Mouse (Mus musculus) layer of hippocampus, postnatal 36 days (tissue): ENCODE measurements at regions not wholly inside any gene's neighbourhood (a gene's known extent, or its start where the extent isn't known, plus 50 kb on each side); places are given as distances from the start of the nearest gene placed in this dataset.
A peak's percentile ranks its signal among the peaks of the same experiment; 100 is the strongest.
"Not testable (repeated sequence)": the region's sequence is repeated elsewhere in the genome, so short reads cannot be mapped to it uniquely, and the experiment has no call there.

Experiments
- DNase-seq, 2 experiments: peaks; one replicate each; pipeline ENCODE4 v3.0.0; 2022

GRCm38 (mm10) chr15:26953818-26954385 is 58.5 kb upstream of the Fbxl7 start:
- DNase-seq: no peak

- no peak for DNase-seq
These were observed 63.6 kb upstream of the Fbxl7 start for GRCm38 (mm10) chr15:26958980-26959379.

- no peak for DNase-seq
These were observed 73.1 kb upstream of the Fbxl7 start for GRCm38 (mm10) chr15:26968392-26969025.

- DNase-seq: peak in 1 of 2 experiments; percentile 24
These were observed 75.4 kb upstream of the Fbxl7 start for GRCm38 (mm10) chr15:26970770-26971169.

GRCm38 (mm10) chr15:26993054-26993453 is 97.7 kb upstream of the Fbxl7 start:
- DNase-seq: no peak

- DNase-seq: no peak
These were observed 113.7 kb upstream of the Fbxl7 start for GRCm38 (mm10) chr15:27009069-27009468.

GRCm38 (mm10) chr15:27013906-27014658 is 118.7 kb upstream of the Fbxl7 start:
- DNase-seq: no peak

GRCm38 (mm10) chr15:27014659-27014974 is 119.2 kb upstream of the Fbxl7 start:
- no peak for DNase-seq

GRCm38 (mm10) chr15:27020471-27020870 is 125.1 kb upstream of the Fbxl7 start:
- peak; percentile 8 to 9 for DNase-seq

GRCm38 (mm10) chr15:27033261-27033660 is 137.9 kb upstream of the Fbxl7 start:
- DNase-seq: no peak

- no peak for DNase-seq
These were observed 148.4 kb upstream of the Fbxl7 start for GRCm38 (mm10) chr15:27043788-27044187.

- DNase-seq: no peak
These were observed 155.3 kb upstream of the Fbxl7 start for GRCm38 (mm10) chr15:27050673-27051072.

- DNase-seq: no peak
These were observed 168.1 kb upstream of the Fbxl7 start for GRCm38 (mm10) chr15:27063456-27063855.

- DNase-seq: peak; percentile 39 to 59
These were observed 168.6 kb upstream of the Fbxl7 start for GRCm38 (mm10) chr15:27063971-27064370.

GRCm38 (mm10) chr15:27067691-27068090 is 172.3 kb upstream of the Fbxl7 start:
- no peak for DNase-seq

- no peak for DNase-seq
These were observed 182.5 kb upstream of the Fbxl7 start for GRCm38 (mm10) chr15:27077926-27078325.

GRCm38 (mm10) chr15:27082826-27083225 is 187.4 kb upstream of the Fbxl7 start:
- DNase-seq: no peak

GRCm38 (mm10) chr15:27083596-27083995 is 188.2 kb upstream of the Fbxl7 start:
- DNase-seq: no peak

- DNase-seq: no peak
These were observed 193.8 kb upstream of the Fbxl7 start for GRCm38 (mm10) chr15:27089155-27089554.

- no peak for DNase-seq
These were observed 198.7 kb upstream of the Fbxl7 start for GRCm38 (mm10) chr15:27094102-27094501.

GRCm38 (mm10) chr15:27095231-27095630 is 199.9 kb upstream of the Fbxl7 start:
- DNase-seq: peak; percentile 37 to 49

- not testable (repeated sequence) for DNase-seq
These were observed 206.2 kb upstream of the Fbxl7 start for GRCm38 (mm10) chr15:27101610-27102009.

GRCm38 (mm10) chr15:27109130-27109529 is 213.8 kb upstream of the Fbxl7 start:
- DNase-seq: no peak

- no peak for DNase-seq
These were observed 234.3 kb upstream of the Fbxl7 start for GRCm38 (mm10) chr15:27129697-27130096.
